Mouse (Mus musculus) heart, embryonic 13.5 days (tissue): ENCODE data around the gene Scamp2. TPM values are rescaled to one million over a fixed set of nuclear protein-coding genes. Genes with fewer than 3 reads are reported as not detected.
A peak's percentile ranks its signal among the peaks of the same experiment; 100 is the strongest.

Source experiments
- ATAC-seq: fragments of 200-750 bp; cut with Nextera tagmentation; 2 replicates; pipeline ENCODE4 v1.8.0; 2017; ENCODE audit warnings: moderate TSS enrichment; ENCODE audit not compliant: insufficient number of reproducible peaks, low FRiP score, low TSS enrichment; ENCODE audit errors: extremely low read depth
- H3K27ac ChIP-seq: fragments of 300-500 bp; sonication (generic); replicated peaks from 2 replicates; pipeline ENCODE4 v1.5.1; 2015; ENCODE audit warnings: moderate library complexity, mild to moderate bottlenecking, inconsistent platforms
- H3K27me3 ChIP-seq: fragments of 300-500 bp; sonication (generic); replicated peaks from 2 replicates; pipeline ENCODE4 v1.6.1; 2015; ENCODE audit warnings: mild to moderate bottlenecking, inconsistent platforms
- H3K36me3 ChIP-seq: fragments of 300-500 bp; sonication (generic); 2 replicates; pipeline ENCODE4 v1.6.1; 2015; ENCODE audit warnings: mild to moderate bottlenecking, inconsistent platforms
- H3K4me1 ChIP-seq: fragments of 300-500 bp; sonication (generic); 2 replicates; pipeline ENCODE4 v1.6.1; 2015; ENCODE audit warnings: inconsistent platforms
- H3K4me2 ChIP-seq: fragments of 300-500 bp; sonication (generic); 2 replicates; pipeline ENCODE4 v1.6.1; 2015; ENCODE audit warnings: inconsistent platforms, mild to moderate bottlenecking, moderate library complexity
- H3K4me3 ChIP-seq: fragments of 300-500 bp; sonication (generic); 2 replicates; pipeline ENCODE4 v1.5.1; 2015; ENCODE audit warnings: moderate library complexity, mild to moderate bottlenecking, inconsistent platforms
- H3K9ac ChIP-seq: fragments of 300-500 bp; sonication (generic); 2 replicates; pipeline ENCODE4 v1.6.1; 2015; ENCODE audit warnings: inconsistent platforms, mild to moderate bottlenecking, moderate library complexity
- H3K9me3 ChIP-seq: fragments of 300-500 bp; sonication (generic); 2 replicates; pipeline ENCODE4 v1.6.1; 2016; ENCODE audit warnings: inconsistent platforms
- WGBS: fragments of 180-500 bp; shearing (Covaris S2); methylation state at CpG from one replicate; pipeline ENCODE4 v1.1.7; 2015; ENCODE audit warnings: mixed read lengths; 5-methylcytosine and 5-hydroxymethylcytosine counted together
- polyA plus RNA-seq: library from polyadenylated mRNA; unstranded; fragments of >200 nt; fragmentation: Nextera tagmentation; extraction: Ambion mirVana; gene quantifications from 2 replicates; pipeline ENCODE4 v1.2.1, GENCODE M21; 2015

Scamp2 gene
- polyA plus RNA-seq, 1 experiment from 2014 or later, result 52.4 TPM

- no peak overlapping the region for H3K4me2 ChIP-seq
- H3K27ac ChIP-seq, result peak overlapping the region; percentile 53
- H3K27me3 ChIP-seq, result no peaks in the 10 kb centered on the region
- ATAC-seq, result no peak
- H3K36me3 ChIP-seq, result peaks cover 43% of the 10 kb centered on the region
- 73% methylated on average over 6 of the region's 6 CpGs for WGBS
- H3K4me1 ChIP-seq, result peaks cover 21% of the 10 kb centered on the region
- H3K4me3 ChIP-seq, result no peak overlapping the region
- no peak overlapping the region for H3K9ac ChIP-seq
- H3K9me3 ChIP-seq, result no peaks in the 10 kb centered on the region
Measured at GRCm38 (mm10) chr9:57568500-57568899, 7.8 kb downstream of the Scamp2 start.

- Histone ChIP-seq H3K9me3 (no peaks in the 10 kb centered on the region), H3K4me1 (peaks cover 2% of the 10 kb centered on the region; the same call in 1 of the 2 replicates), H3K27ac (no peak overlapping the region), H3K9ac (no peak overlapping the region), H3K4me2 (no peak overlapping the region), H3K4me3 (no peak overlapping the region), H3K27me3 (no peaks in the 10 kb centered on the region), H3K36me3 (peaks cover 52% of the 10 kb centered on the region)
- no peak for ATAC-seq
Measured at GRCm38 (mm10) chr9:57574397-57574796, 13.7 kb downstream of the Scamp2 start.

GRCm38 (mm10) chr9:57575577-57575976, 14.8 kb downstream of the Scamp2 start:
- Histone ChIP-seq H3K9me3 (no peaks in the 10 kb centered on the region), H3K36me3 (peaks cover 52% of the 10 kb centered on the region), H3K27me3 (no peaks in the 10 kb centered on the region), H3K27ac (no peak overlapping the region), H3K4me1 (peaks cover 2% of the 10 kb centered on the region; the same call in 1 of the 2 replicates), H3K4me2 (no peak overlapping the region), H3K4me3 (no peak overlapping the region), H3K9ac (no peak overlapping the region)
- WGBS, result 50% methylated on average over 3 of the region's 3 CpGs
- no peak for ATAC-seq

- H3K9me3 ChIP-seq, result no peaks in the 10 kb centered on the region
- no peak overlapping the region for H3K27ac ChIP-seq
- H3K4me1 ChIP-seq, result peaks cover 2% of the 10 kb centered on the region; the same call in 1 of the 2 replicates
- WGBS, result 65% methylated on average over 6 of the region's 6 CpGs
- no peak overlapping the region for H3K9ac ChIP-seq
- H3K4me2 ChIP-seq, result no peak overlapping the region
- no peak for ATAC-seq
- H3K4me3 ChIP-seq, result no peak overlapping the region
- H3K36me3 ChIP-seq, result peaks cover 55% of the 10 kb centered on the region
- H3K27me3 ChIP-seq, result no peaks in the 10 kb centered on the region
Measured at GRCm38 (mm10) chr9:57577144-57577849, 16.6 kb downstream of the Scamp2 start.

GRCm38 (mm10) chr9:57584991-57585390, 24.2 kb downstream of the Scamp2 start:
- 74% methylated on average over 3 of the region's 3 CpGs for WGBS
- ATAC-seq, result no peak
- H3K9ac ChIP-seq, result no peak overlapping the region
- no peak overlapping the region for H3K4me2 ChIP-seq
- H3K27ac ChIP-seq, result no peak overlapping the region
- no peaks in the 10 kb centered on the region for H3K27me3 ChIP-seq
- no peak overlapping the region for H3K4me3 ChIP-seq
- peaks cover 80% of the 10 kb centered on the region for H3K36me3 ChIP-seq
- no peaks in the 10 kb centered on the region for H3K9me3 ChIP-seq
- peaks cover 13% of the 10 kb centered on the region for H3K4me1 ChIP-seq

- H3K27ac ChIP-seq, result peak within 1 kb of the TSS; percentile 89
- WGBS, result under 1% methylated on average over 58 of the region's 58 CpGs
- H3K9me3 ChIP-seq, result no peaks in the 10 kb centered on the region
- H3K4me3 ChIP-seq, result peak within 1 kb of the TSS; percentile 80
- peak within 1 kb of the TSS; percentile 92 for H3K9ac ChIP-seq
- peaks cover 66% of the 10 kb centered on the region for H3K36me3 ChIP-seq
- peak within 1 kb of the TSS; percentile 94 for H3K4me2 ChIP-seq
- H3K27me3 ChIP-seq, result no peaks in the 10 kb centered on the region; the same call in 1 of the 2 replicates
- peaks cover 28% of the 10 kb centered on the region for H3K4me1 ChIP-seq
- peak; percentile 70 for ATAC-seq
Measured at GRCm38 (mm10) chr9:57589224-57590126, 28.7 kb downstream of the Scamp2 start, which contains the start of gene Ulk3. Gene Ulk3 (plus strand): TSS chr9:57589452.

- ATAC-seq, result no peak
- Histone ChIP-seq H3K27me3 (no peaks in the 10 kb centered on the region; the same call in 1 of the 2 replicates), H3K9me3 (no peaks in the 10 kb centered on the region), H3K4me2 (peak overlapping the region; percentile 94; the same call in 1 of the 2 replicates), H3K27ac (no peak overlapping the region), H3K4me1 (peaks cover 28% of the 10 kb centered on the region), H3K4me3 (no peak overlapping the region), H3K9ac (no peak overlapping the region; the same call in 1 of the 2 replicates), H3K36me3 (peaks cover 65% of the 10 kb centered on the region)
- 40% methylated on average over 5 of the region's 5 CpGs for WGBS
Measured at GRCm38 (mm10) chr9:57590726-57591125, 30.0 kb downstream of the Scamp2 start.

- H3K27ac ChIP-seq, result no peak overlapping the region
- H3K36me3 ChIP-seq, result peaks cover 49% of the 10 kb centered on the region
- H3K27me3 ChIP-seq, result no peaks in the 10 kb centered on the region; the same call in 1 of the 2 replicates
- no peak overlapping the region for H3K4me3 ChIP-seq
- 0 out of 2 replicates have a peak overlapping the region, but pooled peaks have one; percentile 17 for H3K9ac ChIP-seq
- H3K4me1 ChIP-seq, result peaks cover 38% of the 10 kb centered on the region
- no peak overlapping the region for H3K4me2 ChIP-seq
- H3K9me3 ChIP-seq, result no peaks in the 10 kb centered on the region
- whole genome bisulfite sequencing, result 60% methylated on average over 12 of the region's 12 CpGs
- ATAC-seq, result no peak
Measured at GRCm38 (mm10) chr9:57593454-57594173, 32.9 kb downstream of the Scamp2 start.

- ATAC-seq, result no peak
- H3K9ac ChIP-seq, result 0 out of 2 replicates have a peak overlapping the region, but pooled peaks have one; percentile 17
- H3K27me3 ChIP-seq, result no peaks in the 10 kb centered on the region; the same call in 1 of the 2 replicates
- H3K27ac ChIP-seq, result no peak overlapping the region
- peaks cover 49% of the 10 kb centered on the region for H3K36me3 ChIP-seq
- no peak overlapping the region for H3K4me3 ChIP-seq
- H3K9me3 ChIP-seq, result no peaks in the 10 kb centered on the region
- H3K4me2 ChIP-seq, result no peak overlapping the region
- peaks cover 38% of the 10 kb centered on the region for H3K4me1 ChIP-seq
- WGBS, result 40% methylated on average over 9 of the region's 9 CpGs
Measured at GRCm38 (mm10) chr9:57594174-57594509, 33.4 kb downstream of the Scamp2 start.

- H3K4me1 ChIP-seq, result peaks cover 58% of the 10 kb centered on the region
Measured at GRCm38 (mm10) chr9:57597265-57597664, 36.5 kb downstream of the Scamp2 start.

More at GRCm38 (mm10) chr9:57597265-57597664, 36.5 kb downstream of the Scamp2 start:
- no peak overlapping the region for H3K27ac ChIP-seq
- H3K4me3 ChIP-seq, result no peak overlapping the region
- H3K9ac ChIP-seq, result no peak overlapping the region
- ATAC-seq, result no peak
- no peaks in the 10 kb centered on the region; the same call in 1 of the 2 replicates for H3K27me3 ChIP-seq
- no peaks in the 10 kb centered on the region for H3K9me3 ChIP-seq
- no peak overlapping the region for H3K4me2 ChIP-seq
- peaks cover 41% of the 10 kb centered on the region for H3K36me3 ChIP-seq
- WGBS, result 75% methylated on average over 8 of the region's 8 CpGs
